Mouse (Mus musculus) olfactory bulb, adult 2 months (tissue): ENCODE data around the gene Ttll11.

Experiments
- CTCF ChIP-seq: fragments of 200-500 bp; IDR thresholded peaks from 2 replicates; pipeline ENCODE4 v1.5.1; 2012; ENCODE audit warnings: low read depth, mild to moderate bottlenecking, low read length, moderate library complexity; ENCODE audit not compliant: insufficient read depth
- POLR2A ChIP-seq: fragments of 200-500 bp; IDR thresholded peaks from 2 replicates; pipeline ENCODE4 v1.6.1; 2012; ENCODE audit warnings: mild to moderate bottlenecking, low read depth, low read length, moderate library complexity; ENCODE audit not compliant: insufficient read depth

- TF ChIP-seq CTCF (no peak), POLR2A (no peak)
These were observed 229.1 kb downstream of the Ttll11 start for GRCm38 (mm10) chr2:35750533-35751141.
